Mouse (Mus musculus): ENCODE measurements around the gene Pnpla7. TPM values are rescaled to one million over a fixed set of nuclear protein-coding genes. Genes with fewer than 3 reads are reported as not detected.
A peak's percentile ranks its signal among the peaks of the same experiment; 100 is the strongest.

Gene Pnpla7
- total and polyA plus RNA-seq, 2 experiments from 2014 or later = 4.1 to 7.6 TPM

GRCm38 (mm10) chr2:25006767-25007166 lies 30.9 kb downstream of the Pnpla7 start:
- no peak overlapping the region for H3K4me3 ChIP-seq (ENCODE audit: low read length)
- H3K4me2 ChIP-seq (ENCODE audit: low read depth, low read length) = no peak overlapping the region
- no peaks in the 10 kb centered on the region for H3K27me3 ChIP-seq (ENCODE audit: insufficient read depth, low read length)
- TF ChIP-seq CTCF (IDR thresholded peaks at IDR 0.05; ENCODE audit: low read depth) = no peak
- no peak overlapping the region for H3K9ac ChIP-seq (replicated peaks; ENCODE audit: low read length)
- WGBS = 92% methylated on average over 1 of the region's 1 CpGs
- H3K4me1 ChIP-seq (ENCODE audit: insufficient read depth, low read length) = no peaks in the 10 kb centered on the region
- H3K36me3 ChIP-seq (ENCODE audit: insufficient read depth, low read length) = no peaks in the 10 kb centered on the region
- DNase-seq (ENCODE audit: low spot score) (no peak), ATAC-seq (no peak)
- H3K9me3 ChIP-seq (ENCODE audit: low read length) = no peaks in the 10 kb centered on the region
- no peak overlapping the region for H3K27ac ChIP-seq

- H3K27ac ChIP-seq = no peak overlapping the region
- no peaks in the 10 kb centered on the region for H3K9me3 ChIP-seq (ENCODE audit: low read length)
- no peaks in the 10 kb centered on the region for H3K27me3 ChIP-seq (ENCODE audit: insufficient read depth, low read length)
- no peaks in the 10 kb centered on the region for H3K36me3 ChIP-seq (ENCODE audit: insufficient read depth, low read length)
- no peaks in the 10 kb centered on the region for H3K4me1 ChIP-seq (ENCODE audit: insufficient read depth, low read length)
- ATAC-seq (no peak), DNase-seq (ENCODE audit: low spot score) (no peak)
- no peak for TF ChIP-seq CTCF (IDR thresholded peaks at IDR 0.05; ENCODE audit: low read depth)
- H3K9ac ChIP-seq (replicated peaks; ENCODE audit: low read length) = no peak overlapping the region
- H3K4me3 ChIP-seq (ENCODE audit: low read length) = no peak overlapping the region
- no peak overlapping the region for H3K4me2 ChIP-seq (ENCODE audit: low read depth, low read length)
Measured at GRCm38 (mm10) chr2:25008250-25008649, 32.4 kb downstream of the Pnpla7 start.

GRCm38 (mm10) chr2:25022678-25023077 lies 46.8 kb downstream of the Pnpla7 start:
- H3K4me2 ChIP-seq (ENCODE audit: low read depth, low read length) = no peak overlapping the region
- TF ChIP-seq CTCF (IDR thresholded peaks at IDR 0.05; ENCODE audit: low read depth) = 0 out of 2 replicates have a peak, but pooled peaks have one; percentile 15
- no peaks in the 10 kb centered on the region for H3K36me3 ChIP-seq (ENCODE audit: insufficient read depth, low read length)
- 92% methylated on average over 1 of the region's 1 CpGs for WGBS
- no peak overlapping the region for H3K4me3 ChIP-seq (ENCODE audit: low read length)
- no peaks in the 10 kb centered on the region for H3K9me3 ChIP-seq (ENCODE audit: low read length)
- H3K4me1 ChIP-seq (ENCODE audit: insufficient read depth, low read length) = no peaks in the 10 kb centered on the region
- DNase-seq (ENCODE audit: low spot score) = no peak
- no peak overlapping the region for H3K27ac ChIP-seq
- H3K27me3 ChIP-seq (ENCODE audit: insufficient read depth, low read length) = no peaks in the 10 kb centered on the region
- H3K9ac ChIP-seq (replicated peaks; ENCODE audit: low read length) = no peak overlapping the region
- no peak for ATAC-seq

- Histone ChIP-seq H3K27ac (no peak overlapping the region), H3K9me3 (ENCODE audit: low read length) (no peaks in the 10 kb centered on the region), H3K4me1 (ENCODE audit: insufficient read depth, low read length) (no peaks in the 10 kb centered on the region), H3K27me3 (ENCODE audit: insufficient read depth, low read length) (no peaks in the 10 kb centered on the region), H3K4me2 (ENCODE audit: low read depth, low read length) (no peak overlapping the region), H3K4me3 (ENCODE audit: low read length) (no peak overlapping the region), H3K36me3 (ENCODE audit: insufficient read depth, low read length) (no peaks in the 10 kb centered on the region), H3K9ac (replicated peaks; ENCODE audit: low read length) (no peak overlapping the region)
- WGBS = 88% methylated on average over 1 of the region's 1 CpGs
- no peak for TF ChIP-seq CTCF (IDR thresholded peaks at IDR 0.05; ENCODE audit: low read depth)
- no peak for DNase-seq (ENCODE audit: low spot score)
- no peak for ATAC-seq
Measured at GRCm38 (mm10) chr2:25025109-25025508, 49.3 kb downstream of the Pnpla7 start.

GRCm38 (mm10) chr2:25034994-25035393 lies 59.2 kb downstream of the Pnpla7 start:
- no peak for DNase-seq (ENCODE audit: low spot score)
- Histone ChIP-seq H3K9ac (replicated peaks; ENCODE audit: low read length) (no peak overlapping the region), H3K4me3 (ENCODE audit: low read length) (no peak overlapping the region), H3K36me3 (ENCODE audit: insufficient read depth, low read length) (no peaks in the 10 kb centered on the region), H3K27ac (no peak overlapping the region), H3K4me2 (ENCODE audit: low read depth, low read length) (no peak overlapping the region), H3K4me1 (ENCODE audit: insufficient read depth, low read length) (no peaks in the 10 kb centered on the region), H3K9me3 (ENCODE audit: low read length) (no peaks in the 10 kb centered on the region), H3K27me3 (ENCODE audit: insufficient read depth, low read length) (no peaks in the 10 kb centered on the region)
- TF ChIP-seq CTCF (IDR thresholded peaks at IDR 0.05; ENCODE audit: low read depth) = no peak
- 89% methylated on average over 4 of the region's 4 CpGs for WGBS
- ATAC-seq = no peak

GRCm38 (mm10) chr2:25040089-25040488 lies 64.3 kb downstream of the Pnpla7 start:
- H3K27me3 ChIP-seq (ENCODE audit: insufficient read depth, low read length) = no peaks in the 10 kb centered on the region
- no peaks in the 10 kb centered on the region for H3K9me3 ChIP-seq (ENCODE audit: low read length)
- H3K36me3 ChIP-seq (ENCODE audit: insufficient read depth, low read length) = no peaks in the 10 kb centered on the region
- no peak overlapping the region for H3K4me2 ChIP-seq (ENCODE audit: low read depth, low read length)
- H3K4me1 ChIP-seq (ENCODE audit: insufficient read depth, low read length) = no peaks in the 10 kb centered on the region
- no peak overlapping the region for H3K27ac ChIP-seq
- no peak overlapping the region for H3K4me3 ChIP-seq (ENCODE audit: low read length)
- ATAC-seq = no peak
- DNase-seq (ENCODE audit: low spot score) = no peak
- TF ChIP-seq CTCF (IDR thresholded peaks at IDR 0.05; ENCODE audit: low read depth) = no peak
- no peak overlapping the region for H3K9ac ChIP-seq (replicated peaks; ENCODE audit: low read length)
- 83% methylated on average over 5 of the region's 5 CpGs for WGBS

- TF ChIP-seq CTCF (IDR thresholded peaks at IDR 0.05; ENCODE audit: low read depth) = no peak
- no peak overlapping the region for H3K4me2 ChIP-seq (ENCODE audit: low read depth, low read length)
- H3K4me3 ChIP-seq (ENCODE audit: low read length) = no peak overlapping the region
- no peak overlapping the region for H3K27ac ChIP-seq
- no peaks in the 10 kb centered on the region for H3K27me3 ChIP-seq (ENCODE audit: insufficient read depth, low read length)
- peak; percentile 18; the same call in 1 of the 2 replicates for ATAC-seq
- WGBS = 64% methylated on average over 7 of the region's 7 CpGs
- H3K9ac ChIP-seq (replicated peaks; ENCODE audit: low read length) = no peak overlapping the region
- no peaks in the 10 kb centered on the region for H3K9me3 ChIP-seq (ENCODE audit: low read length)
- peaks cover 11% of the 10 kb centered on the region for H3K4me1 ChIP-seq (ENCODE audit: insufficient read depth, low read length)
- peak; percentile 79 for DNase-seq (ENCODE audit: low spot score)
- no peaks in the 10 kb centered on the region for H3K36me3 ChIP-seq (ENCODE audit: insufficient read depth, low read length)
Measured at GRCm38 (mm10) chr2:25050921-25051320, 75.1 kb downstream of the Pnpla7 start.

Data from hindbrain, postnatal 0 days (tissue).